Mouse (Mus musculus): ENCODE results near the gene Foxa1. TPM values are rescaled to one million over a fixed set of nuclear protein-coding genes. Genes with fewer than 3 reads are reported as not detected.

The Foxa1 gene
- polyA plus RNA-seq (2012; rRNA removed), result 17.0 and 17.7 TPM in 2 replicates

DNA sequence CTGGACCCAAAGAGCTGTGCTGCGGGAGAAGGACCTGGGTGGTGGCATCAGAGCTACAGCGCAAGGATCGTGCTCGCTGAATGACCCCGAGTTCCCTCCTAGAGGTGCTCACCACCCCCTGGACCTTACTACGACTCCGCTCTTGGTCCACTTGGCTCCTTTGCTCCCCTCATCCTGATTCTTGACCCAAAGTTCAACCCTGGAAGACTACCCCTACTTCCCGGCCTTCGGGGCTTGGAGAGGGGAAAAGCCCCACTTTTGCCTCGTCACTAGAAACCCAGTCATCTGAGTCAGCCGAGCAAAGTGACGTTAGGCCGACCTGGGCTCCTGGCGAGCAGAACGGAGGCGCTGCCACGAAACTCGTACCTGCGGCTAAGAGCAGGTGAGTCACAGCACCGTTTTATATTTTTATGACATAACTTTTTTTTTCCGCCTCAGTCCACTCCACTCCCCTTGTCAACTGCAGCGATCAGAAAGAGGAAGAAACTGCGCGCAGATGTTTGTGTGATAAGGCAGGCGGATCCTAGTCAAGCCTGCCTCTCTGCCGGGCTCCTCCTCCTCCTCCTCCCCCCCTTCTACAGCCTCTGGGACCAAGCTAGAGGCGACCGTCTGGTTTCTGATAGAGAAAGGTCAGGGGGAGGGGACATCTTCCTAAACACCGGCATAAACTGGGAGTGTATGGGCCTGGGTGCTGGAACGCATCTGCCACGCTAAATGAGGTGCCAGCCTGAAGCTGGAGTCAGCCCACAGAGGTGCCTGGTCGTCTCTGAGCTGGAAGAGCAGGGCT lies at the start of gene Foxa1:
Gene Foxa1 (minus strand): TSS at position 502 of the 787 bp plus-strand sequence.
- Histone ChIP-seq H3K4me3 (ENCODE audit: low read depth, low read length) (peak within 1 kb of the TSS; percentile 64), H3K36me3 (ENCODE audit: control insufficient read depth, insufficient read depth, low read length) (no peaks in the 10 kb centered on the region), H3K4me1 (ENCODE audit: control insufficient read depth, insufficient read depth, insufficient read length, low read length) (no peaks in the 10 kb centered on the region; the same call in 1 of the 2 replicates), H3K27me3 (ENCODE audit: control insufficient read depth, insufficient read depth, low read length) (peaks cover 10% of the 10 kb centered on the region; the same call in 1 of the 2 replicates), H3K27ac (ENCODE audit: insufficient read depth, low read depth, low read length) (peak within 1 kb of the TSS; percentile 91)
- TF ChIP-seq CTCF (IDR thresholded peaks at IDR 0.05; ENCODE audit: extremely low read depth, insufficient read length, insufficient replicate concordance, low read depth, low read length) (no peak), POLR2A (IDR thresholded peaks at IDR 0.05; ENCODE audit: low read depth, low read length) (peak; percentile 60; the same call in 1 of the 2 replicates)
- 1% methylated on average over 32 of the region's 32 CpGs for WGBS

DNA sequence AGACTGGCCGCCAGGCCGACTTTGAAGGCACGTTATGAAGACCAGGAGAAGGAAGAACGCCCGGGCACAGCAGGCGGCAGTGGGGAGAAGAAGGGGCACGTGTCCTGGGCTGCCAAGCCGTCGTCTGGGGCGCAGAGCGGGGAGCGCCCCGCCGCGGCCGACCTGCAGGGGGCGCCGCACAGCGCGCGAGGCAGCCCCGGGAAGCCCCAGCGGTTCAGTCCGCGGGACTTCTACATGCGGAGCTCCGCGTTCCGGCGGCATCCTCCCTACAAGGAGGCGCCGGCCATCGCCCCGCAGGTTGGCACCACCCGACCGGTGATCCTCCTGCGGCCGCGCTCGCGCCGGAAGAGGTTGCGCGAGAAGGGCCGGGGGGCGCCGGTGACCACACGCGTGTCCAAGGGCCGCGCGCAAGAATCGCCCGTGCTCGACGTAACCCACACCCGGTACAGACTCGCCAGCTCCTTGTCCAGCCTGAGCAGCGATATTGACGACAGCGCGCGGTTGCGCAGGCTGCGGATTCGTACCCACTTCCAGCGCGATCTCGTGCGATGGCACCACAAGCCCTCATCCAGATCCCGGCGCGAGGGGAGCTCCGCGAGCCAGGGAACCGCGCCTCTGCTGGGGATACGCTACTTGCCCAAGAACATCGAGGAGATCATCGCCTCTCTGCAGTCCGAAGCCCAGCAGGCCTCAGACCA lies 29.4 kb upstream of the Foxa1 start:
- Histone ChIP-seq H3K27ac (ENCODE audit: insufficient read depth, low read depth, low read length) (no peak overlapping the region), H3K36me3 (ENCODE audit: control insufficient read depth, insufficient read depth, low read length) (no peaks in the 10 kb centered on the region), H3K4me3 (ENCODE audit: low read depth, low read length) (peak overlapping the region; percentile 65), H3K27me3 (ENCODE audit: control insufficient read depth, insufficient read depth, low read length) (peaks cover 3% of the 10 kb centered on the region), H3K4me1 (ENCODE audit: control insufficient read depth, insufficient read depth, insufficient read length, low read length) (peaks cover 11% of the 10 kb centered on the region)
- TF ChIP-seq POLR2A (IDR thresholded peaks at IDR 0.05; ENCODE audit: low read depth, low read length), result no peak
- peak; percentile 51 for TF ChIP-seq CTCF (IDR thresholded peaks at IDR 0.05; ENCODE audit: extremely low read depth, insufficient read length, insufficient replicate concordance, low read depth, low read length)
- 15% methylated on average over 81 of the region's 81 CpGs for WGBS

DNA sequence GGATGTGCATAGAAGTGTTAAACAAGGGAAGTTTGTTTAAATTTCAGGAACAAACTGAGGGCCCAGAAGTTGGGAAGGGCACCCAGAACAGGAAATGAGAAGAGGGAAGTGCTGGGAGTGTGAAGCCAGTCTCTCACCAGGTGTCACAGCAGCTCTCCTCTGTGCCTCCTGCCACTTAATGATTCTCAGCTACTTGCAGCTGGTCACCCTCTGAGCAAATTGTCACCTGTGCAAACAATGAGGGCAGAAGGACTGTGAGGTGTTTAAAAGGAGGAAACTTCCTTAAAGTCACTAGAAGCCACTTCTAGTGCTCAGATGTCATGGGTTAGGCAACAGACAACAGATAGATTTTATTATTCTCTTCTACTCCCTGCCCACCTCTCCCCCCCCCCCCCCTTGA lies 25.7 kb upstream of the Foxa1 start:
- H3K36me3 ChIP-seq (ENCODE audit: control insufficient read depth, insufficient read depth, low read length), result no peaks in the 10 kb centered on the region
- no peak overlapping the region for H3K4me3 ChIP-seq (ENCODE audit: low read depth, low read length)
- peaks cover 11% of the 10 kb centered on the region for H3K4me1 ChIP-seq (ENCODE audit: control insufficient read depth, insufficient read depth, insufficient read length, low read length)
- peaks cover 3% of the 10 kb centered on the region; the same call in 1 of the 2 replicates for H3K27me3 ChIP-seq (ENCODE audit: control insufficient read depth, insufficient read depth, low read length)
- TF ChIP-seq CTCF (IDR thresholded peaks at IDR 0.05; ENCODE audit: extremely low read depth, insufficient read length, insufficient replicate concordance, low read depth, low read length) (no peak), POLR2A (IDR thresholded peaks at IDR 0.05; ENCODE audit: low read depth, low read length) (no peak)
- H3K27ac ChIP-seq (ENCODE audit: insufficient read depth, low read depth, low read length), result peak overlapping the region; percentile 49

DNA sequence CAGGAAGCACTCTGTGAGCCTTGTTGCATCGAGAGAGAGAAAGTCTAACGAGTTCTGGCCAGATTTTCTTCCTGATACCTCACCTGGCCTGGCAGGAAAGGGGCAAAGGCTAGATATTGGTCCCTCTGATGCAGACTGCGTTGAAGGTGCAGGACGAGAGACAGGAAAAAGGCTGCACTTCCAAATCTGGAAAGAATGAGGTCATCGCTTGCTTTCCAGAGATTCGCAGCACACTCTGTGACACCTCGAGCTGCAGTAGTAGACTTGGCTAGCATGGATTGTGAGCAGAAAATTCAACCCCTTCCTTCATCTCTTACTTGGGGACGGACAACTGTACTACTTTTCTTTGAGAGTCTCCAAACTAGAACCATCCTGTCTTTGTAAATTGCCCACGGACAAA lies 25.1 kb upstream of the Foxa1 start:
- WGBS, result 8% methylated on average over 9 of the region's 9 CpGs
- peaks cover 11% of the 10 kb centered on the region for H3K4me1 ChIP-seq (ENCODE audit: control insufficient read depth, insufficient read depth, insufficient read length, low read length)
- H3K27ac ChIP-seq (ENCODE audit: insufficient read depth, low read depth, low read length), result peak overlapping the region; percentile 40; the same call in 1 of the 2 replicates

DNA sequence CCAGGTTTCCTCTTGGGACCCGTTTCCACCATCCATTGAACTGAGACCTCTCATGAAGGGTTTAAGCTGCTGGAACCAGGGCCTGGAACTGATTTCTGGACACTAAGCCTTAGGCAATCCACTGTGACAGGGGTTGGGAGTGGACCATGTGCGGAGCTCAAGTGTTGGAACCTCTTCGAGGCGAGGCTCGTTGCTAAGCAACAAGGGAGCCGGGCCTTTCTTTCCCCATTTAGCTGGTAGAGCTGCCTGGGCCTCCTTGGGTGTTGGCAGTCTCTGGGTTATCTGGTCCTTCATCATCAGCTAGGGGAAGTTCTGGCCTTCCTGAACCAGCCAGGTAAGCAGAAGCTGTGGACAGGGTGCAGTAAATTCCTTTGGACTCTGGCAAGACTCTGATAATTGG lies 17.2 kb upstream of the Foxa1 start, which contains the start of gene Ttc6:
Gene Ttc6 (plus strand): TSS at position 205 of the 400 bp plus-strand sequence.
- Histone ChIP-seq H3K4me1 (ENCODE audit: control insufficient read depth, insufficient read depth, insufficient read length, low read length) (peaks cover 2% of the 10 kb centered on the region; the same call in 1 of the 2 replicates), H3K4me3 (ENCODE audit: low read depth, low read length) (no peak within 1 kb of the TSS), H3K27ac (ENCODE audit: insufficient read depth, low read depth, low read length) (no peak within 1 kb of the TSS), H3K27me3 (ENCODE audit: control insufficient read depth, insufficient read depth, low read length) (no peaks in the 10 kb centered on the region), H3K36me3 (ENCODE audit: control insufficient read depth, insufficient read depth, low read length) (no peaks in the 10 kb centered on the region)
- no peak for TF ChIP-seq CTCF (IDR thresholded peaks at IDR 0.05; ENCODE audit: extremely low read depth, insufficient read length, insufficient replicate concordance, low read depth, low read length)
- no peak for TF ChIP-seq POLR2A (IDR thresholded peaks at IDR 0.05; ENCODE audit: low read depth, low read length)
- 58% methylated on average over 6 of the region's 6 CpGs for WGBS

More for the DNA sequence above, 25.1 kb upstream of the Foxa1 start:
- H3K27me3 ChIP-seq (ENCODE audit: control insufficient read depth, insufficient read depth, low read length), result peaks cover 3% of the 10 kb centered on the region; the same call in 1 of the 2 replicates
- no peak overlapping the region for H3K4me3 ChIP-seq (ENCODE audit: low read depth, low read length)
- H3K36me3 ChIP-seq (ENCODE audit: control insufficient read depth, insufficient read depth, low read length), result no peaks in the 10 kb centered on the region
- TF ChIP-seq CTCF (IDR thresholded peaks at IDR 0.05; ENCODE audit: extremely low read depth, insufficient read length, insufficient replicate concordance, low read depth, low read length) (no peak), POLR2A (IDR thresholded peaks at IDR 0.05; ENCODE audit: low read depth, low read length) (no peak)

DNA sequence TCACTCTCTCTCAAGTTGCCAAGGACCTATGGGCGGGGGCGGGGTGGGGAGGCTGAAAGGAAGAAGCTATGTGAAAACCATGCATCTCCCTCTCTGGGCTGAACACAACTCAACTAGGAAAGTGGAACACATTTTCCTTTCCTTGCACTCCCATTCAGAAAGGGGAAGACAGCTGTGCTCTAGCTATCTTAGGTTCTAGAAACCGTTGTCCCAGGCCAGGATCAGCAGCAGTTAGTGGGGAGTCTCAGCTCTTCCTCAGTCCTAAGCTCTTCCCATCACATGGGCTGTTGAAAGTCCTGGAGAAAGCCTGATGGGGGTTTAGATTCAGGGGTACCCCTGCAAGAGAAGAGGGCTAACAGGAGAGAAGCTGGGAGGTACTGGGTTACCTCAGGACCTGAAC lies 7.4 kb upstream of the Foxa1 start:
- no peak overlapping the region for H3K4me3 ChIP-seq (ENCODE audit: low read depth, low read length)
- H3K27ac ChIP-seq (ENCODE audit: insufficient read depth, low read depth, low read length), result no peak overlapping the region
- 67% methylated on average over 3 of the region's 3 CpGs for WGBS
- no peaks in the 10 kb centered on the region for H3K36me3 ChIP-seq (ENCODE audit: control insufficient read depth, insufficient read depth, low read length)
- H3K27me3 ChIP-seq (ENCODE audit: control insufficient read depth, insufficient read depth, low read length), result peaks cover 4% of the 10 kb centered on the region; the same call in 1 of the 2 replicates
- TF ChIP-seq CTCF (IDR thresholded peaks at IDR 0.05; ENCODE audit: extremely low read depth, insufficient read length, insufficient replicate concordance, low read depth, low read length) (no peak), POLR2A (IDR thresholded peaks at IDR 0.05; ENCODE audit: low read depth, low read length) (no peak)
- H3K4me1 ChIP-seq (ENCODE audit: control insufficient read depth, insufficient read depth, insufficient read length, low read length), result no peaks in the 10 kb centered on the region

DNA sequence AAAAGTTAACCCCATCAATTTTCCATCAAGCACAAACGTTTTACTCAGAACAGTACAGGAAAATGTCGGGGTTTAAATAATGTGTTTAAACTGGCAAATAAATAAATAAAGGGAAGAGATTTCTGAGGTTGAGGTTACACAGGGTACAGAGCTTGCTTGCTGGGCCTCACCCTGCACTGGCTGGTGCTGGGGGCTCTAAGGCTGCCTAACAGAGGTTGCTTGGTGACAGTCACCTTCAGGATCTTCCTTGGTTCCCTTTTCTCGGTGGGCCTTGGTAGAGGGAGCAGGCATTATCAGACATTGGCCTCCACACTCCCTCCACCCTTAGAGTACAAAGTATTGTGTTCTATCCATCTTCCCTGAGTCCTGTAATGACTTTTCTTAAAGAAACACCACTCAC lies 5.6 kb upstream of the Foxa1 start:
- Histone ChIP-seq H3K4me3 (ENCODE audit: low read depth, low read length) (no peak overlapping the region), H3K27me3 (ENCODE audit: control insufficient read depth, insufficient read depth, low read length) (peaks cover 4% of the 10 kb centered on the region; the same call in 1 of the 2 replicates), H3K27ac (ENCODE audit: insufficient read depth, low read depth, low read length) (no peak overlapping the region), H3K36me3 (ENCODE audit: control insufficient read depth, insufficient read depth, low read length) (no peaks in the 10 kb centered on the region), H3K4me1 (ENCODE audit: control insufficient read depth, insufficient read depth, insufficient read length, low read length) (no peaks in the 10 kb centered on the region)
- no peak for TF ChIP-seq POLR2A (IDR thresholded peaks at IDR 0.05; ENCODE audit: low read depth, low read length)
- no peak for TF ChIP-seq CTCF (IDR thresholded peaks at IDR 0.05; ENCODE audit: extremely low read depth, insufficient read length, insufficient replicate concordance, low read depth, low read length)
- 35% methylated on average over 3 of the region's 3 CpGs for WGBS
